8 mouse cellular contexts compared by ENCODE assay signal in the genomic region with DNA sequence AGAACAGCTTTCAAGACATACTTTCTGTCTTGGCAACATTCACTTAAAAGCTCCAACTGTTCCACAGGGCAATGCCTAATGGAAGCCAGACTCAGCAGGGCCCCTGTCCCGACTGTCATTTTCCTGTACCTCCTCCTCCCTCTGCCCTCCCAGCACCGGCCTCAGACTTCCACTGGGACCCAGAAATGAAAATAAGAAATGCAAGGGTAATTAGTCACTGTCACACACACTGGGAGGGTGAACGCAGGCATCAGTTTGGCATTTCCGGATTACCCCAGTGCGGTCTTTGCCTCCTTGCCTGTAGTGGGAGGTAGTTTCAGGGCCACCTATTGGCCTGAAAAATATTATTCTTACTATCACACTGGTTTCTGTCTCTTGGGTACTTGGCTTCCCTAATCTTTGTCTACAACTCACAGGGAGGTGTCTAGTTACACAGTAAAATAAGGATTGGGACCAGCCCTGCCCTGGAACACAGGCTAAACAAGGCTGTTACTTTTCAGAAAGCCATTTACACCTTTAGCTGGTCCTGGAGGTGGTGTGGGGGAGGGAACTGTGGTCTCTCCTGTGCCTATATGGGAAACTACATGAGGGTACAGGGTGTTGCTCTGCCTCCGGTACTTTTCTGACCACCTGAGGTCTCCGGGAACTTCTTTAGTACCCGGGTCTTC.
A peak's percentile ranks its signal among the peaks of the same experiment; 100 is the strongest.
DNase-seq lines count a peak whose midpoint lies in the region; ATAC-seq lines count a peak whose summit lies in the region.

No protein-coding gene starts in this region.

- no peaks in the 10 kb centered on the region for H3K9me3 ChIP-seq in forebrain, embryonic 14.5 days (replicated peaks; ENCODE audit: control insufficient read depth, low read length)
- H3K9me3 ChIP-seq in stomach, embryonic 16.5 days (replicated peaks; ENCODE audit: control insufficient read depth, low read length), result 0 out of 2 replicates have a peak, but pooled peaks cover 3% of the 10 kb centered on the region

- H3K27me3 ChIP-seq in forebrain, embryonic 14.5 days (replicated peaks; ENCODE audit: control insufficient read depth, insufficient read depth, low read length), result no peaks in the 10 kb centered on the region
- H3K27me3 ChIP-seq in stomach, embryonic 16.5 days (ENCODE audit: control insufficient read depth, insufficient read depth, low read length), result no peaks in the 10 kb centered on the region

- peak; percentile 62 to 82 for DNase-seq in adrenal gland, adult (ENCODE audit: inconsistent age in 2 of 2, low spot score in 1 of 2)
- DNase-seq in adrenal gland, adult 8-10 months, result no peak
- peak; percentile 85 for DNase-seq in cerebellum, adult 11-12 months
- peak; percentile 52 for DNase-seq in forebrain, embryonic 14.5 days (ENCODE audit: low spot score)
- peak; percentile 53 for DNase-seq in kidney, postnatal 14 days
- DNase-seq in right cerebral cortex, postnatal 36 days (ENCODE audit: low spot score in 2 of 2), result no peak
- DNase-seq in right cerebral cortex, adult 18-20 months, result no peak

- no peak overlapping the region for H3K4me3 ChIP-seq in forebrain, embryonic 14.5 days (ENCODE audit: low read depth, low read length)
- H3K4me3 ChIP-seq in stomach, embryonic 16.5 days (replicated peaks; ENCODE audit: low read length), result no peak overlapping the region

- H3K9ac ChIP-seq in forebrain, embryonic 14.5 days (ENCODE audit: low read length), result peak overlapping the region; percentile 29; the same call in 1 of the 2 replicates
- no peak overlapping the region for H3K9ac ChIP-seq in stomach, embryonic 16.5 days (ENCODE audit: low read length)

- 22% methylated on average over 8 of the region's 8 CpGs for WGBS in forebrain, embryonic 14.5 days
- 34% methylated on average over 8 of the region's 8 CpGs for WGBS in stomach, embryonic 16.5 days

- peak; percentile 65 for ATAC-seq in forebrain, embryonic 14.5 days
- ATAC-seq in stomach, embryonic 16.5 days (ENCODE audit: insufficient read depth, low FRiP score), result peak; percentile 33; the same call in 1 of the 2 replicates

- H3K4me2 ChIP-seq in forebrain, embryonic 14.5 days (ENCODE audit: low read length), result no peak overlapping the region
- H3K4me2 ChIP-seq in stomach, embryonic 16.5 days (ENCODE audit: low read depth, low read length), result no peak overlapping the region

- peaks cover 23% of the 10 kb centered on the region; the same call in 1 of the 2 replicates for H3K4me1 ChIP-seq in forebrain, embryonic 14.5 days (ENCODE audit: control insufficient read depth, insufficient read depth, low read length)
- H3K4me1 ChIP-seq in stomach, embryonic 16.5 days (ENCODE audit: control insufficient read depth, insufficient read depth, low read length), result peaks cover 8% of the 10 kb centered on the region; the same call in 1 of the 2 replicates

- peak overlapping the region; percentile 40 for H3K27ac ChIP-seq in forebrain, embryonic 14.5 days (ENCODE audit: low read depth, low read length)
- peak overlapping the region; percentile 58 for H3K27ac ChIP-seq in stomach, embryonic 16.5 days (ENCODE audit: low read length)

- peaks cover 79% of the 10 kb centered on the region for H3K36me3 ChIP-seq in forebrain, embryonic 14.5 days (ENCODE audit: control insufficient read depth, insufficient read depth, low read length)
- H3K36me3 ChIP-seq in stomach, embryonic 16.5 days (ENCODE audit: control insufficient read depth, insufficient read depth, low read length), result peaks cover 15% of the 10 kb centered on the region

Comparison
In these comparisons a context has a peak if more than half of its experiments do, and no peak if none do; other contexts are left out.
1. DNase-seq: peak in adrenal gland, adult (2 of 2), cerebellum, adult 11-12 months (single experiment), forebrain, embryonic 14.5 days (single experiment) and kidney, postnatal 14 days (single experiment); none in adrenal gland, adult 8-10 months (single experiment), right cerebral cortex, postnatal 36 days (0 of 2) and right cerebral cortex, adult 18-20 months (single experiment).